In genomic region chr2:35444764-35445262, GRCm38 (mm10) we compare ENCODE assay signal across 14 mouse cellular contexts. TPM values are rescaled to one million over a fixed set of nuclear protein-coding genes. Genes with fewer than 3 reads are reported as not detected.
DNase-seq lines count a peak whose midpoint lies in the region; ATAC-seq and TF ChIP-seq lines count a peak whose summit lies in the region.
"Had no signal": no experiment of that assay in that cellular context is flagged by ENCODE, and none has a peak within 500 bp of the region (broad histone marks: within the 10 kb centered on the region; RNA-seq: fewer than 3 reads in every experiment).

No protein-coding gene starts in this region.

- H3K4me2 ChIP-seq in embryonic facial prominence, embryonic 15.5 days (replicated peaks) = peak overlapping the region; percentile 36

- peak overlapping the region; percentile 55 for H3K4me3 ChIP-seq in gastrocnemius, adult 2 months
- H3K4me3 ChIP-seq in liver, adult 2 months (ENCODE audit: insufficient read depth, low read depth, low read length) = no peak overlapping the region
- H3K4me3 ChIP-seq in embryonic facial prominence, embryonic 15.5 days (replicated peaks) = 0 out of 2 replicates have a peak overlapping the region, but pooled peaks have one; percentile 3
- H3K4me3 ChIP-seq in macrophage (ENCODE audit: inconsistent target) = peak overlapping the region; percentile 16

- no peak for DNase-seq in gastrocnemius, adult 2 months
- no peak for DNase-seq in gastrocnemius, postnatal 36 days
- no peak for DNase-seq in liver, adult 2 months (ENCODE audit: extremely low read depth, low read depth, low spot score)
- DNase-seq in liver (no peak), MN1 (ENCODE audit: low spot score) (no peak)
- DNase-seq: embryo, embryonic 11 days; kidney, adult 11 months had no signal

- H3K36me3 ChIP-seq in liver, adult 2 months (ENCODE audit: control insufficient read depth, insufficient read depth, low read length) = no peaks in the 10 kb centered on the region
- H3K36me3 ChIP-seq in embryonic facial prominence, embryonic 15.5 days = no peaks in the 10 kb centered on the region
- no peaks in the 10 kb centered on the region for H3K36me3 ChIP-seq in macrophage (ENCODE audit: inconsistent target)

- peak overlapping the region; percentile 75 for H3K27ac ChIP-seq in gastrocnemius, adult 2 months
- peak overlapping the region; percentile 44 for H3K27ac ChIP-seq in liver, adult 2 months (replicated peaks; ENCODE audit: insufficient read depth, low read depth, low read length)
- H3K27ac ChIP-seq in embryonic facial prominence, embryonic 15.5 days (replicated peaks) = peak overlapping the region; percentile 86
- H3K27ac ChIP-seq in macrophage = peak overlapping the region; percentile 85

- peak overlapping the region; percentile 16; the same call in 1 of the 2 replicates for H3K9ac ChIP-seq in liver, adult 2 months (ENCODE audit: low read depth, low read length)
- H3K9ac ChIP-seq in embryonic facial prominence, embryonic 15.5 days = no peak overlapping the region

- intact Hi-C loops in gastrocnemius, adult 2 months (cut with DNase I) = no loop called here
- intact Hi-C loops in gastrocnemius, postnatal 36 days (cut with DNase I) = no loop called here

- WGBS in liver, adult 2 months = 69% methylated on average over 6 of the region's 6 CpGs
- 57% methylated on average over 6 of the region's 6 CpGs for WGBS in embryonic facial prominence, embryonic 15.5 days
- WGBS in macrophage (ENCODE audit: missing documents) = 21% methylated on average over 6 of the region's 6 CpGs

- no peaks in the 10 kb centered on the region for H3K9me3 ChIP-seq in embryonic facial prominence, embryonic 15.5 days (replicated peaks)

- H3K4me1 ChIP-seq in liver, adult 2 months (ENCODE audit: control insufficient read depth, insufficient read depth, low read length) = peaks cover 8% of the 10 kb centered on the region
- H3K4me1 ChIP-seq in embryonic facial prominence, embryonic 15.5 days = peaks cover 80% of the 10 kb centered on the region

- TF ChIP-seq POLR2A in liver, adult 2 months (IDR thresholded peaks at IDR 0.05; ENCODE audit: extremely low read depth, insufficient read depth, low read length) = no peak

- TF ChIP-seq CTCF in gastrocnemius, adult 2 months (IDR thresholded peaks at IDR 0.05) = no peak
- no peak for TF ChIP-seq CTCF in liver, adult 2 months (IDR thresholded peaks at IDR 0.05; ENCODE audit: low read depth, low read length)

- H3K79me2 ChIP-seq in liver, adult 2 months (ENCODE audit: control insufficient read depth, insufficient read depth, low read length) = 0 out of 2 replicates have a peak, but pooled peaks cover 3% of the 10 kb centered on the region
- H3K79me2 ChIP-seq in macrophage (ENCODE audit: inconsistent target) = peaks cover 93% of the 10 kb centered on the region

- H3K27me3 ChIP-seq in liver, adult 2 months (ENCODE audit: control insufficient read depth, insufficient read depth, low read length) = no peaks in the 10 kb centered on the region
- no peaks in the 10 kb centered on the region for H3K27me3 ChIP-seq in embryonic facial prominence, embryonic 15.5 days
- H3K27me3 ChIP-seq: Patski had no signal

- no peak for ATAC-seq in embryonic facial prominence, embryonic 15.5 days (ENCODE audit: insufficient number of reproducible peaks, low FRiP score, low TSS enrichment, low read depth)
- no peak for ATAC-seq in megakaryocyte progenitor cell, adult 5-6 weeks (replicated peaks; ENCODE audit: poor library complexity)
- ATAC-seq: Patski had no signal

RNA-seq across cellular contexts. Expression of gene Ggta1, which starts 18.2 kb away (rescaled TPM):
- 10 to 100 TPM in 1 of 2 experiments, 1 to 10 TPM in 1; 6.3 to 11.2 TPM for total RNA-seq in gastrocnemius, adult 2 months (2021)
- total RNA-seq in gastrocnemius, postnatal 36 days (2021) = 1 to 10 TPM; 5.9 to 8.8 TPM
- 3.5 and 3.8 TPM in 2 replicates for total RNA-seq in liver, adult 2 months (2014; rRNA removed)
- polyA plus RNA-seq in liver, adult 2 months (2012; rRNA removed) = 0.70 and 1.3 TPM in 2 replicates
- polyA plus RNA-seq in embryonic facial prominence, embryonic 15.5 days (2015; fragmentation: Nextera tagmentation; extraction: Ambion mirVana) = 33.5 and 38.3 TPM in 2 replicates
- total RNA-seq in macrophage (2018; cell fraction: chromatin; rRNA removed) = 100 to 1,000 TPM in 6 of 26 experiments, 10 to 100 TPM in 19, 1 to 10 TPM in 1; 9.2 to 143 (median 58.4) TPM
- total RNA-seq in macrophage (2018; cell fraction: cytosol; rRNA removed) = 100 to 1,000 TPM in 11 of 26 experiments, 10 to 100 TPM in 15; 40.1 to 135 (median 81.6) TPM
- 100 to 1,000 TPM in 11 of 26 experiments, 10 to 100 TPM in 15; 38.3 to 241 (median 91.4) TPM for total RNA-seq in macrophage (2018; cell fraction: nucleus; rRNA removed)
- polyA plus RNA-seq in macrophage (2018) = 86.0 to 211 TPM (median 135 TPM) in 3 replicates
- 50.8 and 54.4 TPM in 2 replicates for total RNA-seq in megakaryocyte progenitor cell, adult 5-6 weeks (2015)
- total RNA-seq in megakaryocyte progenitor cell, adult 5-6 weeks (2017) = 72.0 and 77.3 TPM in 2 replicates

RNA-seq across cellular contexts. Expression of gene 4930402F06Rik, which starts 47.8 kb away (rescaled TPM):
- not detected for total RNA-seq in gastrocnemius, adult 2 months (2021)
- total RNA-seq in gastrocnemius, postnatal 36 days (2021) = not detected
- not detected in 2 replicates for total RNA-seq in liver, adult 2 months (2014; rRNA removed)
- not detected in 2 replicates for polyA plus RNA-seq in liver, adult 2 months (2012; rRNA removed)
- polyA plus RNA-seq in embryonic facial prominence, embryonic 15.5 days (2015; fragmentation: Nextera tagmentation; extraction: Ambion mirVana) = not detected in 2 replicates
- not detected for total RNA-seq in macrophage (2018; cell fraction: chromatin; rRNA removed)
- not detected for total RNA-seq in macrophage (2018; cell fraction: cytosol; rRNA removed)
- not detected for total RNA-seq in macrophage (2018; cell fraction: nucleus; rRNA removed)
- not detected in 3 replicates for polyA plus RNA-seq in macrophage (2018)
- total RNA-seq in megakaryocyte progenitor cell, adult 5-6 weeks (2015) = not detected in 2 replicates
- not detected in 2 replicates for total RNA-seq in megakaryocyte progenitor cell, adult 5-6 weeks (2017)
- total RNA-seq: gastrocnemius, adult 8-10 months; left cerebral cortex, postnatal 14 days had no signal
- polyA plus RNA-seq: brain, embryonic 14.5 days; Patski had no signal

Comparison
In these comparisons a context has a peak if more than half of its experiments do, and no peak if none do; other contexts are left out.
1. RNA of gene Ggta1, which starts 18.2 kb away (total RNA-seq): 50.8 to 77.3 TPM in megakaryocyte progenitor cell, adult 5-6 weeks; 6.3 to 11.2 TPM in gastrocnemius, adult 2 months, 5.9 to 8.8 TPM in gastrocnemius, postnatal 36 days and 3.5 to 3.8 TPM in liver, adult 2 months; every median in the first group is over 4 times any median in the second.
2. Peak in every context shown above with its lines, with median percentiles within 50 percentile points of each other: H3K27ac ChIP-seq.